Mouse (Mus musculus) hindbrain, embryonic 14.5 days (tissue): Measurements from ENCODE around the gene Pipox. TPM values are rescaled to one million over a fixed set of nuclear protein-coding genes. Genes with fewer than 3 reads are reported as not detected.

Experiments
- ATAC-seq: fragments of 200-750 bp; cut with Nextera tagmentation; 2 replicates; pipeline ENCODE4 v1.8.0; 2017; ENCODE audit warnings: moderate number of reproducible peaks, mild to moderate bottlenecking, moderate TSS enrichment, moderate library complexity; ENCODE audit not compliant: low FRiP score
- DNase-seq: peaks from one replicate; pipeline ENCODE4 v3.0.0-alpha.2; 2015; ENCODE audit warnings: low spot score
- H3K27ac ChIP-seq: fragments of 300-500 bp; sonication (generic); 2 replicates; pipeline ENCODE4 v1.5.1; 2014; ENCODE audit warnings: mild to moderate bottlenecking, moderate library complexity
- H3K27me3 ChIP-seq: fragments of 300-500 bp; sonication (generic); 2 replicates; pipeline ENCODE4 v1.6.1; 2014; ENCODE audit warnings: mild to moderate bottlenecking, low read length, mixed read lengths; ENCODE audit not compliant: control insufficient read depth, insufficient read depth
- H3K36me3 ChIP-seq: fragments of 300-500 bp; sonication (generic); replicated peaks from 2 replicates; pipeline ENCODE4 v1.6.1; 2014; ENCODE audit not compliant: control insufficient read depth, insufficient read depth
- H3K4me1 ChIP-seq: fragments of 300-500 bp; sonication (generic); replicated peaks from 2 replicates; pipeline ENCODE4 v1.6.1; 2014; ENCODE audit warnings: antibody characterized with exemption, low read length, mixed read lengths; ENCODE audit not compliant: control insufficient read depth, insufficient read depth
- H3K4me2 ChIP-seq: fragments of 300-500 bp; sonication (generic); replicated peaks from 2 replicates; pipeline ENCODE4 v1.6.1; 2014; ENCODE audit warnings: mild to moderate bottlenecking, moderate library complexity
- H3K4me3 ChIP-seq: fragments of 300-500 bp; sonication (generic); replicated peaks from 2 replicates; pipeline ENCODE4 v1.5.1; 2014; ENCODE audit warnings: mild to moderate bottlenecking, low read length
- H3K9ac ChIP-seq: fragments of 300-500 bp; sonication (generic); 2 replicates; pipeline ENCODE4 v1.6.1; 2014
- H3K9me3 ChIP-seq: fragments of 300-500 bp; sonication (generic); 2 replicates; pipeline ENCODE4 v1.6.1; 2016; ENCODE audit warnings: low read length; ENCODE audit not compliant: control insufficient read depth
- WGBS: fragments of 180-500 bp; shearing (Covaris S2); extraction: QIAGEN DNeasy Blood & Tissue Kit; methylation state at CpG from one replicate; pipeline ENCODE4 v1.1.7; 2014; 5-methylcytosine and 5-hydroxymethylcytosine counted together
- polyA plus RNA-seq: library from polyadenylated mRNA; unstranded; fragments of >200 nt; fragmentation: Nextera tagmentation; extraction: Ambion mirVana; gene quantifications from 2 replicates; pipeline ENCODE4 v1.2.1, GENCODE M21; 2014

Pipox gene
- polyA plus RNA-seq, 1 experiment from 2014 or later: 2.8 TPM

- Histone ChIP-seq H3K36me3 (peaks cover 45% of the 10 kb centered on the region), H3K4me3 (no peak overlapping the region), H3K4me2 (no peak overlapping the region), H3K9ac (peak overlapping the region; percentile 28; the same call in 1 of the 2 replicates), H3K27me3 (0 out of 2 replicates have a peak, but pooled peaks cover 10% of the 10 kb centered on the region), H3K9me3 (no peaks in the 10 kb centered on the region), H3K27ac (peak overlapping the region; percentile 87), H3K4me1 (peaks cover 65% of the 10 kb centered on the region)
- ATAC-seq: no peak
- no peak for DNase-seq
- WGBS: 26% methylated on average over 9 of the region's 9 CpGs
Observed at GRCm38 (mm10) chr11:77858589-77858988, 35.3 kb downstream of the Pipox start.

DNA sequence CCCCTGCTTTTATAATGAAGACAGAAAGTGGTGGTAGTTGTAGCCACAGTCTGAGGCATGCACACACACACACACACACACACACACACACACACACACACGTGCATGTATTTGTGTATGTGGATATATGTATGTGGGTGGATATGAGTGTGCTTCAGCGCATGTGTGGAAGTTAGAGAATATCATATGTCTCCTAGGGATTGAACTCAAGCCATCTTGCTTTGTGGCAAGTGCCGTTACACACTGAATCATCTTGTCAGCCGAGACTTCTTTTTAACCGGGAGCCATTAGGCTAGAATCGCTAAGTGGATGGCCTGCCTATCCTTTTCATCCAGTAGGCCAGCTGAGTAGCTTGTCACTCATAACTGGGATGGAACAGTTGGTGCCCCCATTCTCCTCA is 36.8 kb downstream of the Pipox start:
- DNase-seq (no peak), ATAC-seq (no peak)
- Histone ChIP-seq H3K4me1 (peaks cover 64% of the 10 kb centered on the region), H3K9me3 (no peaks in the 10 kb centered on the region), H3K9ac (0 out of 2 replicates have a peak overlapping the region, but pooled peaks have one; percentile 4), H3K36me3 (peaks cover 59% of the 10 kb centered on the region), H3K27ac (peak overlapping the region; percentile 87), H3K4me2 (no peak overlapping the region), H3K4me3 (no peak overlapping the region), H3K27me3 (0 out of 2 replicates have a peak, but pooled peaks cover 10% of the 10 kb centered on the region)
- 76% methylated on average over 6 of the region's 6 CpGs for WGBS

DNA sequence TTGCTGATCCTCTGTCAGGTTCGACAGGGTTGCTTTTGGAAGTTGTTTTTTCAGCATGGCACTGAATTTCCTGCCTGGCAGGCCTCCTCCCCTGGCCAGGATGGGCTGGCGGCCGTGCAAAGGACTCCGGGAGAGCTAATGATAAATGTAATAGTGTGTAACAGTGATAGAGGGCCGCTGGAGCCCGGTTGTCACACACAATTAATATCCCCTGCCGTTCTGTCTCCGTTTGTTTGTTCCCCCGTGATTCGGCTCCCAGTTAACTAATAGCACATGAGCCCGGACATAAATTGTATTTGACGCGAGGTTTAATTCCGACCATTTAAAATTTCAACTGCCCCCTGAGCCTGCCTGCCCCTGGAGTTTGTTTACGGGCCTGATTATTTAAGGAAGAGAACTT is 38.5 kb downstream of the Pipox start:
- peak overlapping the region; percentile 44 for H3K9ac ChIP-seq
- WGBS: 25% methylated on average over 15 of the region's 15 CpGs
- no peak for DNase-seq
- 0 out of 2 replicates have a peak, but pooled peaks cover 4% of the 10 kb centered on the region for H3K27me3 ChIP-seq
- peaks cover 74% of the 10 kb centered on the region for H3K4me1 ChIP-seq
- peak overlapping the region; percentile 87 for H3K27ac ChIP-seq
- no peaks in the 10 kb centered on the region for H3K9me3 ChIP-seq
- no peak overlapping the region for H3K4me2 ChIP-seq
- peaks cover 57% of the 10 kb centered on the region for H3K36me3 ChIP-seq
- H3K4me3 ChIP-seq: no peak overlapping the region
- no peak for ATAC-seq

GRCm38 (mm10) chr11:77854641-77855040 is 39.3 kb downstream of the Pipox start:
- H3K4me1 ChIP-seq: peaks cover 76% of the 10 kb centered on the region
- WGBS: 55% methylated on average over 3 of the region's 3 CpGs
- DNase-seq (no peak), ATAC-seq (no peak)
- H3K27ac ChIP-seq: peak overlapping the region; percentile 87
- no peaks in the 10 kb centered on the region for H3K9me3 ChIP-seq
- H3K36me3 ChIP-seq: peaks cover 54% of the 10 kb centered on the region
- no peak overlapping the region for H3K4me3 ChIP-seq
- H3K9ac ChIP-seq: peak overlapping the region; percentile 44
- no peak overlapping the region for H3K4me2 ChIP-seq
- H3K27me3 ChIP-seq: no peaks in the 10 kb centered on the region

DNA sequence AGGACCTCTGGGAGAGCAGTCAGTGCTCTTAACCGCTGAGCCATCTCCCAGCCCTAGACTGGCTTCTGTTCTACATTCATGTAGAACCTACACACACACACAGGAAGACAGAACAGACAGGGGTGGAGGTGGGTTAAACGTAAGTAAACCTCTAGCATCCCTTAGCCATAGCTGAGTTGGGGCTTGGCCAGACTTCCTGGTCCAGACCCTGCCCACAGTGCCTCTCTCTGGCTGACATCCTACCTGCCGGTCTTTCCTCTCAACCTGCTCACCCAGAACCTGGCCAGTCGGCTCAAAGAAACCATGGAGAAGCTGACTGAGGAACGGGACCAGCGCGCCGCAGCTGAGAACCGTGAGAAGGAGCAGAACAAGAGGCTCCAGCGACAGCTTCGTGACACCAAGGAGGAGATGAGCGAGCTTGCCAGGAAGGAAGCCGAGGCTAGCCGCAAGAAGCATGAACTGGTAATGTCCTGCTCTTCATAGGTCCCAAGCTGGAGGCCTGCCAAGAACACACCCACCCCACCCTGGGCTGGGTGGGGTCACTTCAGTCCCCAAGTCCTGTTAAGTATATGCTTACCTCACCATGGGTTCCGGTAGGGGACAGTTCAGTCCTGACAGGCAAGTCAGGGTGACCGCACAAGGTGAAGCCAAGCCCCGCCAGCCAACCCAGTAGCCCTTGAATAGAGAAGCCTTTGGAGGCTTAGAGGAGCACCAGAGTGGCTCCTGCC is 40.8 kb downstream of the Pipox start:
- Histone ChIP-seq H3K36me3 (peaks cover 52% of the 10 kb centered on the region), H3K4me3 (no peak overlapping the region), H3K9ac (no peak overlapping the region), H3K4me2 (no peak overlapping the region), H3K27ac (no peak overlapping the region), H3K27me3 (no peaks in the 10 kb centered on the region), H3K4me1 (peaks cover 75% of the 10 kb centered on the region), H3K9me3 (no peaks in the 10 kb centered on the region)
- ATAC-seq: no peak
- WGBS: 94% methylated on average over 17 of the region's 17 CpGs
- no peak for DNase-seq

- ATAC-seq (no peak), DNase-seq (no peak)
- H3K36me3 ChIP-seq: peaks cover 55% of the 10 kb centered on the region
- H3K4me3 ChIP-seq: no peak overlapping the region
- no peak overlapping the region for H3K4me2 ChIP-seq
- H3K9me3 ChIP-seq: no peaks in the 10 kb centered on the region
- WGBS: 68% methylated on average over 3 of the region's 3 CpGs
- peak overlapping the region; percentile 91; the same call in 1 of the 2 replicates for H3K27ac ChIP-seq
- peaks cover 76% of the 10 kb centered on the region for H3K4me1 ChIP-seq
- H3K9ac ChIP-seq: no peak overlapping the region
- H3K27me3 ChIP-seq: no peaks in the 10 kb centered on the region
Observed at GRCm38 (mm10) chr11:77852195-77852594, 41.7 kb downstream of the Pipox start.

GRCm38 (mm10) chr11:77851483-77852010 is 42.3 kb downstream of the Pipox start:
- 46% methylated on average over 6 of the region's 6 CpGs for WGBS
- DNase-seq (no peak), ATAC-seq (peak; percentile 6; the same call in 1 of the 2 replicates)
- peaks cover 78% of the 10 kb centered on the region for H3K4me1 ChIP-seq
- H3K36me3 ChIP-seq: peaks cover 61% of the 10 kb centered on the region
- no peaks in the 10 kb centered on the region for H3K9me3 ChIP-seq
- H3K9ac ChIP-seq: 0 out of 2 replicates have a peak overlapping the region, but pooled peaks have one; percentile 5
- no peaks in the 10 kb centered on the region for H3K27me3 ChIP-seq
- no peak overlapping the region for H3K4me3 ChIP-seq
- H3K4me2 ChIP-seq: no peak overlapping the region; the same call in 1 of the 2 replicates
- H3K27ac ChIP-seq: peak overlapping the region; percentile 91

DNA sequence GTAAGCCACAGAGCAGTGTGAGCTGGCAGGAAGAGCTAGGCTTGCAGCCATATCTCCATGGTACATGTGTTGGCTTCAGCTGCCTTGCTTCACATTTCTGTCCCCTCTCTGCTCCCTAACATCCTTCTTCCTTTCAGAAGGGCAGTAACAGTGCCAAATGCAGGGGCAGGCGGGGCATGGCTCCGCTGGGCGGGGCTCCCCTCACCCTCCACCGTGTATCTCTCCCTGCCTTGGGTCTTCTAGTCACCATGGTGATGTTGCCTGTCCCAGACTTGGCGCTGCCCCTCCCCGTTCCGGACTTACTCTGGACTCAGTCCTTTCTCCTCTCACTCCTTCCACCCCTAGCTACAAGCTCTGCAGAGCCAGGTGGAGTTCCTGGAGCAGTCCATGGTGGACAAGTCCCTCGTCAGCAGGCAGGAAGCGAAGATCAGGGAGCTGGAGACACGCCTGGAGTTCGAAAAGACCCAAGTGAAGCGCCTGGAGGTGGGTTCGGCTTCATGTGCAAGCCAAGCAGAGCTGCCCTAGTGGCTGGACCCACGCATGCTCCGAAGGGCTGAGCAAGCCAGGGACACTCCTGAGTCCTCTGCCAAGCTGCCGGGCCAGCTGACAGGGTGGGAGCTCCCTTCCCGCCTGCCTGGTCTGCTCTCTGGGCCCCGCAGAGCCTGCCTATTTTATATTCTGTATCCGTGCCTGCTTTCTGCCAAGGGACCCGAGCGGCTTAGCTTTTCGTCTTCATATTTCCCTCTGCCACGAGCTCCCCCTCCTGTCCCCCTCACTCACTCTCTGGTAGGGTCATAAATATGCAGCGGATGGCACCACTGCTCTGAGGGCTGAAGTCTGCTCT is 43.3 kb downstream of the Pipox start:
- peak overlapping the region; percentile 21 for H3K4me2 ChIP-seq
- peaks cover 70% of the 10 kb centered on the region for H3K4me1 ChIP-seq
- 23% methylated on average over 24 of the region's 24 CpGs for WGBS
- peak overlapping the region; percentile 21; the same call in 1 of the 2 replicates for H3K9ac ChIP-seq
- ATAC-seq: peak; percentile 87
- H3K27me3 ChIP-seq: no peaks in the 10 kb centered on the region
- H3K9me3 ChIP-seq: no peaks in the 10 kb centered on the region
- no peak overlapping the region for H3K4me3 ChIP-seq
- peak overlapping the region; percentile 91 for H3K27ac ChIP-seq
- peaks cover 70% of the 10 kb centered on the region for H3K36me3 ChIP-seq
- peak; percentile 72 for DNase-seq

DNA sequence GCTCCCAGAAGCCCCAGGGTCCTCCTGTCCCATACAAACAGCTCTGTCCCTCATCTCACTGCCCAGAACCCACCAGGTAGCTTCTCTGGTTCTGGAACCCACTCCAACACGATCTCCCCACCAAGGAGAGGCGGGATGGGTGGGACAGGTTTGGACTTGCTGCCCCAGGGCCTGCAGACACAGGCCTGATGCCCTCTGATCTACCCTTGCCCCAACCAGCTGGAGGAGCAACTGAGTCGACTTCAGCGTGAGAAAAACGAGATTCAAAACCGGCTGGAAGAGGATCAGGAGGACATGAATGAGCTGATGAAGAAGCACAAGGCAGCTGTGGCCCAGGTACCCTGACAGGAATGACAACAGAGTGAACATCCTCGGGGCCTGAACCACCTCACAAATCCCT is 44.7 kb downstream of the Pipox start:
- ATAC-seq (no peak), DNase-seq (no peak)
- Histone ChIP-seq H3K4me1 (peaks cover 60% of the 10 kb centered on the region), H3K9ac (no peak overlapping the region), H3K27ac (peak overlapping the region; percentile 61; the same call in 1 of the 2 replicates), H3K27me3 (no peaks in the 10 kb centered on the region), H3K36me3 (peaks cover 74% of the 10 kb centered on the region), H3K9me3 (no peaks in the 10 kb centered on the region), H3K4me3 (no peak overlapping the region), H3K4me2 (no peak overlapping the region)
- WGBS: 81% methylated on average over 7 of the region's 7 CpGs
